Mouse (Mus musculus): ENCODE results near the gene Acbd3.

Acbd3 gene

DNA sequence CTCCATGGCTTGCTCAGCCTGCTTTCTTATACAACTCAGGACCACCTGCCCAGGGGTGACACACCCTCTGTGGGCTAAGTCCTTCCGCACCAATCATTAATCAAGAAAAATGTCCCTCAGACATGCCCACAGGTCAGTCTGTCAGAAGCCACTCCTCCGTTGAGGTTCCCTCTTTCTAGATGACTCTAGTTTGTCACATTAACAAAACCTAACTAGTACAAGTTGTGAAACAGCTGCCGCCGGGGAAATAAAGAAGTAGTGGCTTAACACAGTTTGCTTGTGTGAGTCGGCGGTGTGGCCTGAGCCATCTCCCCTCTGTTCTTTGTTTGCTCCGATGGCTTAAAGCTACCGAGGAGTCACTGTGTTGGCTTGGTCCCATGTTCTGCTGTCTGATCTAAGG is 36.8 kb downstream of the Acbd3 start:
- DNase-seq, result peak in 1 of 2 experiments; percentile 19

DNA sequence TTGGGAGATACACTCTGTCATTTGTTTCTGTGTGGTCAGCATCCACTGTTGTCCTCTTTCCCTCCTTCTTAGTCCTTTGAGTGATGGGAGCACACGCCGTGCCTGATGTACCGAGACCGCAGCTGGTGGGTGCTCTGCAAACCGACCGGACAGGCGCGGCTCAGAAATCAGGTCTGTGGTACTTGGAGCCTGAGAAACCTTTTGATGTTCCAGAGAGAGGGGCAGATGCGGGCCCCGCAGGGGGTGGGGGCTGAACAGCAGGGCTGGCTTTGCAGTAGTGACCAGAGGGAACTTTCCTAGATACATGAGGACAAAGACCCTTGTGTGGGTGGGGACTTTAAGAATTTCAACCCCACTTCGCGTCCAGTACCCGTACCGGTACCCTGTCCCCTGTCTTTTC is 37.5 kb downstream of the Acbd3 start:
- DNase-seq, result no peak

DNA sequence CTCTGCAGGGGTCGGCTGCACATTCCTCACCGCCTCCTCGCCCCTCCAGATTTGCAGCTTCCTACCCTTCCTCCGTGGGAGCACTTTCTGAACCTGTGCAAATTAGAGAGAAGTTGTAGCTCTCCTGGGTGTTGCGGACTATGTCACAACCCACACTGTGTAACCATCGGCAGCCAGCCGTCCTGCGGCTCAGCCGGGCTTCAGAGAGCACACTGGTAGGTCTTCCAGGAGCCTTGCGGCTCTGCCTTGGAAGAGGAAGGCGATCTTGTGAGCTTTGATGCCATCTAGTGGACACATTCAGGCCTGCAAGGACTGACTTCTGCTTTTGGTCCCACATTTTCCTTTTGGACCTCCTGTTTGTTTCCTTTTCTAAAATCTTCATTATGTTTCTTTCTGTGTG is 38.0 kb downstream of the Acbd3 start:
- DNase-seq, result peak; percentile 89 to 90

DNA sequence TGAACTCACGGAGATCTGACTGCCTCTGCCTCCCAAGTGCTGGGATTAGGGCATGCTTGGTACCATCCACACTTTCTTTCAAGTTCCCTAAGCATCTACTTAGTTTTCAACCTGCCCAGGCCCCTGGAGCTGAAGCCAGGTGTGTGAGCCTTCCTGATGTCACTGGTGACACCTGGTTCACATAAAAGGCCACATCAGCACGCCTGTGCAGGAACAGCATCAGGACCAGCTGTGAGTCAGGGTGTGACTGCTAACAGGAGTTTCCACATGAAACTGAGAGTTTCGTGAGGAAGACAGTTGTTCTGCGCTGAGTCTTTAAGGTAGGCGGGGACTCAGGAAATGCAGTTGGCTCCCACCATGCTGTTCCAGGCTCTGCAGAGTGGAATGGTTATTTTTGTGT is 39.5 kb downstream of the Acbd3 start:
- DNase-seq, result no peak

DNA sequence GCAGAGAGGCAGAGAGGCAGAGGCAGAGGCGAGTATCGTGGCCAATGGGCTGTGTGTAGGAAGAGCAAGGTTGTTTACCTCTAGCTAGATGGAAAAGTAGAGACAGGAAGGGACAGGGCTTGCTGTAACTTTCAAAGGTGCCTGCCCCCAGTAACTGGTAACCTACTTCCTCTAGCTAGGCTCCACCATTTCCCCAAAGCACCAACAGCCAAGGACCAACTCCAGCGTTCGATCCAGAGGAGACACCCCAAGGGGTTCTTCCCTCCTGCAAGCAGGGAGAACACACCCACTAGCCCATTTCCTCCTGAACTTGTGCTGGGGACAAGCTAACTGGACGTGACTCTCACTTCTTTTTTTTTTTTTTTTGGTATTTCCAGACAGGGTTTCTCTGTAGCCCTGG is 40.7 kb downstream of the Acbd3 start:
- DNase-seq, result peak; percentile 37 to 39

DNA sequence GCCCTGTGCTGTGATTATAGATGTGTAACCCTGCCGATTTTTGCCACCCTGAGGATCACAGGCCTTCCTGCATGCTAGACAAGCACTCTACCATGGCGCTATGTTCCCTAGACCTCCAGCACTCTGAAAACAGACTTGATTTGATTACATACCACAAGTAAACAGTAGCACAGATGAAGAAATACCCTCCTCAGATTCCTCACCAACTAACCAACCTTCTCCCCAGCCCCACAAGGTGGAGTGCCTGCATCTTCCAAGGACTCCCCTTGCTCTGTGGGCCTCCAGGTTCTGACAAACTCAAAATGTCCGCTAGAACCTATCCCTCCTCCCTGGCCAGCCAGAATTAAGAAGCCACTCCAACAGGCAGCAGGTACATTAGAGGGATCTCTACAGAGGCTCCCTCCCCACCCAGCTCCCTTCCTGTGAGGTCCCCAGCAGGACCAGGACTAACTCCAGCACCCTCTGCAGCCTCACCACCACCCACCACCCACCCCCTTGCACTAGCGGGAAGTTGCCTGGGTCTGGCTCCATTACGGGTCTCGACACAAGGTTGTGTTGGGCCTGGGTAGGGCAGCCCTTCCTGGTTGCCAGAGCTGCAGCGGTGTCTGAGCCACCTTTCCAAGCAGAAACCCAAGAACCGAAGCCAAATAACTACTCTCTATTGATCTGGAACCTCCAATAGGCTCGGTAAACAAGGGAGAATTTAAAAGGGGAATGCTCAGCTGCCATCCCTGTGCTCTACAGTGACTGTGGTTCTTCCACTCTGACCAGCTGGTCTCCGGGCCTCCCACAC is 41.9 kb downstream of the Acbd3 start:
- DNase-seq, result peak; percentile 29 to 47

DNA sequence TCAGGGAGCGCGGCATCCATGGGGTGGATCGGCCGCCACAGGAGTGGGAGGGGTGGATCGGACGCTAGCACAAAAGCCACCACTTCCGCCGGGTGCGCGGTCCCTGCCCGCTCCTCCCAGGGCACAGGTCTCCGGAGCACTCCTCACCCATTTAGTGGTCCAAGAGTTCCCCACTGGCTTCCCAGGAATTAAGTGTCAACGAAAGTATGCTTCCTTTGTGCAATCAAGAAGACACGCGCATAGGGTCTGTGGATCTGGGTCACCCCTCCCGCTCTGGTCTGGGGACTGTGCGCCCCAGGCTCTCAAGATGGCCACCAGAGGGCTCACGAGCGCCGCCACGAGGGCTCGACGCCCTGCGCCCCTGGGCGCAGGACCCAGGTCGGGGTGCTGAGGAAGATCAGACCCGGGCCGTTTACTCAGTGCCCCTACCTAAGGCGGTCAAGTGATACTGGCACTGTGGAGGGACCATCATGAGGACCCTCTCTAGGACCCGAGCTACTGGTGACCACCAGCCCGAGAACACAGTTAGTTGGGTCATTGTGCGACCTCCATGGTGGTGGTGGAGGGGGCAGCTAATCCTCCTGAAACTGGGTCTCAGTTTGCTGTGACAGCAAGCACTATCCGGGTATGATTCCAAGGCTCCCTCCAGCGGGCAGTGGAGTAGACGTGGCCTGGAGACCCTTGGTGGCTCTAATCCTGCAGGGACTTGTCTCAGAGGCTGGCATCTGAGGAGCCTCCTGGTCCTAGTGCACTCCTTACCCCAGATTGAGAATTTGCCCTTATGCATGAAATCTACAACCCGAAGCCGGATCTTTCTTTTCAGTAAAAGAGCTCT is 42.7 kb downstream of the Acbd3 start:
- DNase-seq, result peak; percentile 87

DNA sequence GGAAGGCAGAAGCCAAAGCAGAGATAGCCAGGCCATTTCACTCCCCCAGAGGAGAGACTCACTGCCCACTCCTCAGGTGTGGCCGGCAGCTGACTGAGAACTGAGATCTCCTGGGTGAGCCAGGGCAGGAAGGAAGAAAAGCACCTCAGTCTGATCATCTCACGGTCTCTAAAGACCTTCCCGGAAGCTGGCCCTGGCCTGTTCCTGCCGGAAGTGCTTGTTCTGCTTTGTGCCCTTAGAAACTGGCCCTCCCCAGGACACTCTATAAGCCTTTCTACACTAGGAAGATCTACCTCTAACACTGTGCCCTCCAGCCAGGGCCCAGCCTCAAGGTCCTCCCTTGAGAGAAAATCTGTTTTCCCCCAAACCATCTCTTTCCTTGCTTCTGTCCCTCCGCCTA is 45.5 kb downstream of the Acbd3 start:
- no peak for DNase-seq

DNA sequence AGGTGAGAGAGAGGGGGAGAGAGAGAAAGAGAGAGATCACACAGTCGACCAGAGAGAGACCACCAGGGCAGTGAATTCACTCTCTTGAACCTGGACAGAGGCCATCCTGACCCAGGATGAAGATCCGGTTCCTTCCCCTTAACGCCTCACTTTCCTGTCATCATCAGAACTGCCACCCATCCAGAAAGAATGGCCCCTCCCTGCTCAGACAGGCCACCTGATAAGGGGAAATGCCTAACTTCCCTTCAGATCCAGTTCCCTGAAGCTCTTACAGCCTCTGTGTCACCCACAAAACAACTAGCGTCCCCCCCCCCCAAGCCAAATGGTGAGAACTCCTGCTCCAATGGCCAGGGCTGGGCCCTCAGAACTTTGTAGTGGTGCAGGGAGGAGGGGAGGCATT is 45.9 kb downstream of the Acbd3 start:
- DNase-seq, result no peak

DNA sequence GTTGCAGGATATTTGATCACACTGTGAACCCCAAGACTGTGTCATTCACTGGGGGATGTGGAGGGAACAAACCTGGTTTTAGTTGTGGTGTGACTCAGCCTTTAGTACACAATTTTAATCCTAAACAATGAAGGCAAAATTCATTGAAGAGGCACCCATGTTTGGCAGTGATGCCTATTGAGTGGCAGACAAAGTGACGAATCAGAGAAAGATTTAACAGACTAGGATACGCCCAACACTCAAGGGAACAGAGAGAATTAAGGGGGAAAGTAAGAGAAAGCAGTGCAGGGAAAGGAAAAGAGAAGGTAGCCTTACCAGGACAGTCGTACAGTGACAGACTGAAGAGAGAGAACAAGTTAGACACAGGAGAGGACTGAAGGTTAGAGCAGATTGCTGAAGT is 46.4 kb downstream of the Acbd3 start:
- no peak for DNase-seq

DNA sequence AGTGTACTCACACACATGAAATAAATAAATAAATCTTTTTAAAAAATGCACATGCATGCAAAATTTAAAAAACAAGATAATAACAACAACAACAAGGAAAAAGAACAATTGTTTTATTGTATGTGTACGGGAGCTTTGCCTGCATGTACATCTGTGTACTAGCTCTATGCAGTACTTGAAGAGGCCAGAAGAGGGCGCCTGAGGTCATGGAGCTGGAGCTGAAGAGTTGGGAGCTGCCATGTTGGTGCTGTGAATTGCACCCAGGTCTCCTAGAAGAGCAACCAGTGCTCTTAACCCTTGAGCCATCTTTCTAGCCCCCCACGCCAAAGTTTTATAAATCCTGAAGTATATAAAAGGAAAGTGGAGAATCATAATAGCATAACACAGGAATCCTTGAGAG is 48.8 kb downstream of the Acbd3 start:
- peak in 1 of 2 experiments; percentile 51 for DNase-seq

DNA sequence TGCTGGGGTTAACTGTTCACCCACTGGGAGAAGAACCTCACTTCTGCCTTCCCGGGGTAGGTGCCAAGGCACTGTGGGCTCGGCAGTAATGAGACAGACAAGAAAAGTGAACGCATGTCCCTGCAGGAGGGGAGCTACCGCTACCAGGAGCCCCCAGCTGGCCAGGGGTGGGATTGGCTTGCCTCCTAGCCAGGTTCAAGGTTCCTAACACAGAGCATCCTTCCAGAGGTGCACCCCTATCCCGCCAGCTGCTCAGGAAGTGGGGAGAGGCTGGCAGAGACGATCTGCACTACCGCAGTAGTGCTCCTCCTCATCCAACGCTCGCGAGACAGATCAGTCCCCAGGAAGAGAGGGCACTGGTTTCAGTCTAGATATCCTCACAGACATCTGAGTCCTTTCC is 49.5 kb downstream of the Acbd3 start:
- DNase-seq, result no peak

DNA sequence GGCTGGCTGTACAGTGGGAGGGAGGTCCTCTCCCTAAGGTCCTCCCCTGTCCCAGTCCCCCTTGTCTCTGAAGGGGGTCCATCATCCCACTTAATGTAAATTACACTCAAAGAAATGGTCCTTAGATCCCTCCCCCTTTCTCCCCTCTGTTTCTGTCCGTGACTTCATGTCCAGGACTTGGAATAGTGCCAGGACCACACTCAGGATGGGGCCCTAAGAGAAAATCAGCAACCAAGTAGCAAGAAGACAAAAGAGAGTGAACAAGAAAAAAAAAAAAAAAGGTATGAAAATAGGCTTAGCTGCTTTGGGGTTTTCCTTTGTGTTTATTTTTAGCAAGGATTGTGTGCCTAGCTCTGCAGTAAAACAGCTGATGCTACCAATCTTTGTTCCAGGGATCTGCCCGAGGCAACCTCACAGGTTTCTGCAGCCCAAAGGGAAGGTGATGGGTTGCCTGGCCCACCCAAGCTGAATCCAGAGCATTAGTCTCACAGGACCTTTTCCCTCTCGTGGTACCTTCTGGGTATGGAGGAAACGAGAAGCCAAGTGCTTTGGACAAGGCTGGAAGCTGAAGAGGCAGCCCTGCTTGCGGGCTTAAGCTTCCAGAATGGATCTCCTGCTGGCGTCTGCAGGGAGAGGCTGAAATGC is 50.1 kb downstream of the Acbd3 start:
- DNase-seq, result no peak

DNA sequence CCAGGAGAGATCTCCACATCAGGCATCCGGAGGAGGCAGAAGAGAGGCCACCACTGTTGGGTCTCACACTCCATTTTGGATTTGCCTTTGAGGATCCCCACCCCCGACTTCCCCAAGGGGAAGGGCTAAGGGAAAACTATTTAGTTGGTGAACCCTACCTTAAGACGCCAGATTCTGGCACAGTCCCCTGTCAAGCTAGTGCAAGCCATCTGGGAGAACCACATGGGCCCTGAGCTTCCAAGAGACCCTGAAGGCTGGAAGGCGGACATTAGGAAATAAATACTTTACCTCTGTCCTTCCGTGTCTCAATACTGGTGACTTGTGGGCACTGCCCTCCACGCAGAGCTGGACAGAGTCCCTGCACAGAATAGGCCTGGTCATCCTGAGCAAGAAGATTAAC is 50.7 kb downstream of the Acbd3 start:
- DNase-seq, result no peak

DNA sequence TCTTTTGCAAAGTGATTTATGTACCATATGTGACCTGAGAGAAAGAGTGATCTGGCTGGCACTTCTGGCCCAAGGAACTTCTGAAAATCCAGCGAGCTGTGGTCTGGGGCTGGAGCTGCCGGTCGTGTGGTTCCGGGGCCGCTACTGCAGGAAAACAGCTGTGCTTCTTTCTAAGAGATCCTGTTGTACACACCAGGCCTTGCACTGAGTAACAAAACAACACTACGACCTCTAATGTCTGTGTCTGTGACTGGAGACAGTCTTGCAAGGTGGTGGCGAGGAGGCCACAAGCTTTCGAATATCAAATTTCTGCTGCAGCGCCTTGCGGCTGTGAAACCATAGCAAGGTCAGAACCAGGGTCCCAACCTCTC is 51.4 kb downstream of the Acbd3 start:
- DNase-seq, result no peak

DNA sequence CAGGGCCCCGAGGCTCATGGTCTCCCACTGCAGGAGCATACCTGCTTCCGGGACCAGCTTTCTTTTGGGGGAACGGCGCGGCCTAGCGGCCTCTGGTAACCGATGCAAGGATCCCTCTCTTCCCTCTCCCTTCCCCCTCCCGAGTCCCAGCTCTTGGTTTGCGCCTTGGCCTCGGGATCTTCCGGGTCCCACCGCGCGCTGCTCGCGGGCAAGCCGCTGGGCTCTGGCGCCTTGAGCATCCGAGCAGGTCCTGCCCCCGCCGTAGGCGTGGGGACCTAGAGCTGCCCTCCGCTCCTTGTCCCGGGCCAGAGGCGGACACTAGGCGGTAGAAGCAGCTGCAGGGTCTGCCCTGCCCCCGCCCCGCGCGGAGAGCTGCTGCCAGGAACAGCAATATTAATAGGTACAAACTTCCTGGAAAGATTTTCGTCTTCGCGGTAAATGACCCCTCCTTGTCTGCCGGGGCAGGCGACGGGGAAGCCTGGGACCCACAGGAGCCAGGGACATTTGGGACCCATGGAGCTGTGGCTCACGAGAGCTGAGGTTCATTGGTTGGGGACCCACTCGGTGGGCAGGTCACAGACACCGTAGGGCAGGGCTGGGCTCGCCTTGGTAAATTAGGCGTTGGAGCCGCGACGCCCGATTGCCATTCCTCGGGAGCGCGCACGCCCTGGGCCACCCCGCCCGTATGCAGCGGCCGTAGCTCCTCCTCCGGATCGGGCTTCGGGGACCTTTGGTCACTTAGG is 52.0 kb downstream of the Acbd3 start:
- peak; percentile 89 to 93 for DNase-seq

DNA sequence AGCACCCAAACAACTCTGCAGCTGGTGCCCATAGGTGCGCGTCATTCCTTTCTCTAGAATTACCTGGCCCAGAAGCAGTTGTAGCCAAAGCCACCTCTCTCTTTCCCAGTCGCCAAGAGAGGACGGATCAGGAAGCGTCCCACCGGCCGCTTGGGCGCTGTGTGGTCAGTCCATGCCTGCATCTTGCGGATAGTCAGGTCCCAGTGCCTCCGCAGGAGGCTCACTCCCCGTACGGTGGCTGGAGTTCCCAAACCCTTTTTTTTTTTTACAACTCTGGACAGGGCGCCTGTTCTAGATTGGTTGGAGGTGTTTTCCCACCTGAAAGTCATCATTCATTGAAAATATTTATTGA is 52.5 kb downstream of the Acbd3 start:
- no peak for DNase-seq

DNA sequence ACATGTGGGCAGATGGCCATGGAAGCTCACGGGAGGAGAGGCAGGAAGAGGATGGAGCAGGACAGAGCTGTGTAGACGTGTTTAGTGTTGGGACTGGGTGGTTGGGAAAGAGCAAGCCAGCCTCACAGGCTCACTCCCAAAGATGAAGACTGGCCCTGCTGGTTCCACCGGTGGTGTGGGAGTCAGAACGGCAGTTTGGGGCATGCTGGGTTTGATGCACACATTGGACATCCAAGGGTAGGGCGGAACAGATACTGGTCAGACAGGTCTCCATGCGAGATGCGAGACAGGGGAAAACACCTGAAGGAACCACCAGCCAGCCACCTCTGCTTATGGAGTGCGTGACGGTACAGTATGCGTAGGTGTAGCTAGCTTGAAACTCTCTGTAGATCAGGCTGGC is 53.1 kb downstream of the Acbd3 start:
- no peak for DNase-seq

DNA sequence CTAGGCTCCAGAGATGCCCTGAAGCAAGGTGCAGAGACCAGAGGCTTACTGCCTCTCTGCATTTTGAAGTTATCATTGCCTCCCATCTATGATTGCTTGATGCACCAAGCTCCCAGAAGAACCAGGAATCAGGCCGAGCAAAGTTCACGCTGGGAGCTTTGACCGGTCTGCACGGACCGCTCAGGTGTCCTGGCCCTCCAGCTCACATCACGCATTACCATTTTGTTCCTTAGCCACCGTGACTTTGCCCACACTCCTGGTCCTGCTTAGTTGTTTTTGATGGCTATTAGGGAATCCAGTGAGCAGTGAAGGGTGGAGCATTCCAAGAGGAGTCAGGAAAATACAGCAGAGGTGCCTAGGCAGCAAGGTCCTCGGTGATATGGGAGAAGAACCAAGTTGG is 54.4 kb downstream of the Acbd3 start:
- DNase-seq, result no peak

DNA sequence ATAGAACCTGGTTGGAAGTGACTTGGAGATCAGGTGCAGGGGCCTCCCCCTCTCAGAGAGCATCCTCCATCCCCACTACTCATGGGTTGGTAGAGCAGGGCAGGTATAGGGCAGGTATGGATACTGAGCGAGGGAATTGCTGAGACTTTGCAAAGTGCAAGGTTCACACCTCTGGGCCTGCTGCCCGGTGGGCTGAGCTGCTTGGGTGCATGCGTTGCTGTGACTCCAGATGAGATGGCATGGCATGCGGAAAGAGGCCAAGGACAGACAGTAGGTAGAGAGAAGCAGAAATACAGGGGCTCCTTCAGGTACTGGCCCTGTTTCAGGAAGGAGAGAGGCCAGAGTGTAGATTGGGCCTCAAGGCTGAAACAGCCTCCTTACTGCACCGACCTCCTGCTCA is 55.4 kb downstream of the Acbd3 start:
- DNase-seq, result no peak

DNA sequence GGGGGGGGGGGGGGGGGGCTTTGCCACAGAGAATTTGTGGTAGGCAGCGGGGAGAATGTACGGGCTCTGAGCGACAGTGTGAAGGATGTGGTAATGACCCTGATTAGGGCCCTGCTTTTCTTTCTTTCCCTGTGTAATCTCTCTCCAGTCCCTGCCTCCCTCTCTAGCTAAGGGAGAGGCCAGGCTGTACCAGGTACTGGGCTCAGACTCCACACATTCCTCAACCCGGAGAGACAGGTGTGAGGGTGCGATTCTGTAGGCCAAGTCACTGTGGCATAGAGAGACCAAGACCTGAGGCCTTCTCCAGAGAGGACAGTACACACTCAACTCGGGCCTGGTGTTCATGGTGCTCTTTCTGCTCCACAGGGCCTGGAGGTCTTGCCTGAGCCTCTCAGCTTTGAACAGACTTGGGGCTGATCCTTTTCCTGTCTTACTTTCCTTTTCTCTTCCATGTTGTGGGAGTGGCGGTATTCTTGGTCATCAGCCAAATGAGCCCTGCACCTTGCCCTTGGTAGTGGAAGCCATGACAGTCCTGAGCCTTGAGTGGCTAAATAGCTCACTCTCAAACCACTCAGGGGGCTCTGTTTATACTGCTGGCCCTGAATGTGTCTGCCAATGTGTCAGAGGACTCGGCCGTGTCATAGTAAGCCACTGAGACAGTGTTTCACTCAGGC is 57.2 kb downstream of the Acbd3 start:
- DNase-seq, result no peak

DNA sequence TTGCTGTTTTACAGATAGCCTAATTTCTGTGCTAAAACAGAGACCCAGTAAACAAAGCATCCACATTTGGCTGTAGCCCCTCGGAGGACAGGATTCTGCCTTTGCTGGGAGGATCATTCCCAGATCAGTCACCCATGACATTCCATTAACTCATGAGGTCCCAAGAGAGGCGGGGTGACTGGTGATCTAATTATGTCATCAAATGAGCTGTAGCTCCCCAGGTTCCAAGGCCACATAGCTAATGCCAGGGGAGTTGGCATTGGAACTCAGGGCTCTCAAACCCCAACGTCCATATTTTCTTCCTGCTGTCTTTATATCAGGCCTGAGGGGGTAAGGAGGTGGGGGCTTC is 57.7 kb downstream of the Acbd3 start:
- DNase-seq, result no peak
